Mouse (Mus musculus): ENCODE measurements at regions not wholly inside any gene's neighbourhood (a gene's known extent, or its start where the extent isn't known, plus 50 kb on each side); places are given as distances from the start of the nearest gene placed in this dataset.

GRCm38 (mm10) chr5:75444024-75444604, 130.6 kb upstream of the Kit start:
- TF ChIP-seq CTCF (conservative IDR thresholded peaks at IDR 0.05; ENCODE audit: low read length) (no peak), NANOG (IDR thresholded peaks at IDR 0.05; ENCODE audit: borderline replicate concordance, low read length) (no peak)

Measured in E14TG2a.4 (cell line).